Mouse (Mus musculus) retina, postnatal 1 day (tissue): ENCODE measurements at regions not wholly inside any gene's neighbourhood (a gene's known extent, or its start where the extent isn't known, plus 50 kb on each side); places are given as distances from the start of the nearest gene placed in this dataset.
A peak's percentile ranks its signal among the peaks of the same experiment; 100 is the strongest.

Experiments used
- DNase-seq: peaks from one replicate; pipeline ENCODE4 v3.0.0-alpha.2; 2012

DNA sequence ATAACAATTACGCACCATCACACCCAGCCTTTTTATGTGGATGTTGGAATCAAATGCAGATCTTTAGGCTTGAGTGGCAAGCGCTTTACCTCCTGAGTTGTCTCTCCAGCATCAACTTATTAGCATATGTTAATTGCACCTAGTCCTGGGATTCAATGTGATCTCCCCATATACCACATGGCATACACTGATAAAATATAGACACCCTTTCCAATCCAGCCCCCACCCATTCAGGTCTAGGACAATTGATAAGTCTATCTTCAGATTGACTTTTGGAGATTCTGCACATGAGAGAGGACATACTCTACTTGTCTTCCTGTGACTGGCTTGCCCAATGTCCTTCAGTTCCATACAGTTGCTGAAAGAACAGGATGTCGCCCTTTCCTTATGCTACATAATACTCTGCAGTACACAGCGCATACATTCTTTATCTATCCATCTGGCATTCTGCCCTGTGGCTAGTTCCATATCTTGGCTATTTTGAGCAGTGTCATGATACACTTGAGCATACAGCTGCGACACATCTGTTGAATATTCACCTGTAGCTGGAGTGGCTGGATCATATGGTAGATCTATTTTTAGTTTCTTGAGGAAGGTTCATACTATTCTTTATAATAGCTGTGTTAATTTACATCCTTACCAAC, 120.3 kb downstream of the Gsdmc2 start:
- no peak for DNase-seq

DNA sequence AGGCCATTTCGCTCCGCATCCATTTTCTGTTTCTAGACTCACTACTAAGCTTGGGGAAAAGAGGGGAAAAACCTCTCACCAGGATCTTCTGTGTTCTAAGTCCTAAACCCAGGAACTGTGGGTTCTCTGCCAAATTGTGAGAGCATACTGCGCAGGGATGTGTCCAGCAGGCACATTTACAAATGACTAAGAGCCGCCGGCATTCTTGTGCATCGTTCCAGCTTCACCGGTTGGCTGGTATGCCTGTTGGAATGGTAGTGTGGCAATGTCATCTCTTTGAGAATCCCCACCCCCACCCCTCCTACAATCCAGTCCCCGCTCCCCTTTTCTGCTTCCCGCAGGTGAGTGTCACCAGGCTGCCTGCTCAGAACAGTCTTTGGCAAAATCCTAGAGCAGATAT, 122.0 kb downstream of the Gsdmc2 start:
- DNase-seq: no peak

DNA sequence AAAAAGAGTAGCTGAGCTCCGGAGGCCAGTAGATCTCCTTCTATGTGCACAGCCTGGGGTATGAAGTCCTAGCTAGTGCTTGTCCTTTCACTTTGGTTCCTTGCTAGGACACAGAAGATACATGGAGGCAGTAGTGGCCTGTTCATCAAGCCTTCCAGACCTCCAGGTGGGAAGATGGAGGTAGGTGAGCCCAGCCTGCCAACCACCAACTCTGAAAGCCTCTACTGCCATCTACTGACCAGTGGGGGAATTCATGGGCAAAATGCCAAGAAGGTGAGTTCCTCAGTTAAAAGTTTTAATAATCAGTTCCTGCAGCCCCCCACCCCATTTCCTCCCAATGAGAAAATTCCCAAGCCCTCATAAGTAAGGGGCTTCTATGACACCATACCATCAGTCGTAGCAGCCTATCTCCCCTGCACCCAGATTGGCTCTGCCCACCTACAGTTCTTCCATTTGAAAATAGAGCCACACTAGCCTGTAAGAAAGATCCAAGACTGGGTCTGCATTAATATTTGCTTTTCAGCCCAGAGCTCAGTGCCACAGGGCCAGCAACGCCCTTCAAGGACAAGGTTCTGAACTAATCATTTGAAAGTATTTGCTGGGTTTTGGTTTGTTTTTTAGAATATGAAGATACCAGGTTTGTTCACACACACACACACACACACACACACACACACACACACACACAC, 123.2 kb downstream of the Gsdmc2 start:
- DNase-seq: peak; percentile 61

DNA sequence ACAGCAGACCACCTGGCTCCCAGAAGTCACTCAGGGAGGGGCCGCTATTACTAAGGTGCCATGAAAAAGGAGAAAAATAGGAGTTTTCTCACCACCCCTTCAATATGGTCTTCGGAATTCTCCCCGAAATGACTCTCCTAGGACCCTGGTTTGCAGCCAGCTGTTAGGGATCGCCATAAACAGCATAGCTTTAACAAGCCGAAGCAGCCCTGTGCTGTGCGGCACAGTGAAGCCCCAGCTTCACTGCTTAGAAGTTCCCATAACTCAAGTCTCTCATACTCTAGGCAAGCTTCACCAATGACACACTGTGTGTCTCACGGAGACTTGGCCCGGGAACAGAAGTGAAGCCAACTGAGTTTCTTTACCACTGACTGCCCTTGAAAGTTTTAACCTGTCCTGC, 127.2 kb downstream of the Gsdmc2 start:
- no peak for DNase-seq

DNA sequence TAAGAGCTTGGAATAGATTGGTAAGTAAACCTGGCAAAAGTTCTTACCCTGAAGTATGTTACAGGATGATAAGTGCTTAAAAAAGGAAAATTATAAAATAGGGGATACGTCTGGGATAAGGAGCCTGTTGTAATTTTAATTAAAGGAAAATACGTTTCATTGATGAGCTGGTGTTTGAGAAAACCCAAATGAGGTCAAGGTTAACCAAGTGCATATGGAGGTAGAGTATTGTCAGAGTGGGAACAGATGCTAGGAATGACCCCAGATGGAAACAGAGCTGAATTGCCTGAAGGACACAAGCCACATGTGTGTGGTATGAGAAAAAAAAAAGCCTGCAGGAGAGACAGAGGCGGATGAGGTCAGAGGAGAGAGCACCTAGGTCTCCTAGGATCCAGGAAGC, 131.3 kb downstream of the Gsdmc2 start:
- no peak for DNase-seq

DNA sequence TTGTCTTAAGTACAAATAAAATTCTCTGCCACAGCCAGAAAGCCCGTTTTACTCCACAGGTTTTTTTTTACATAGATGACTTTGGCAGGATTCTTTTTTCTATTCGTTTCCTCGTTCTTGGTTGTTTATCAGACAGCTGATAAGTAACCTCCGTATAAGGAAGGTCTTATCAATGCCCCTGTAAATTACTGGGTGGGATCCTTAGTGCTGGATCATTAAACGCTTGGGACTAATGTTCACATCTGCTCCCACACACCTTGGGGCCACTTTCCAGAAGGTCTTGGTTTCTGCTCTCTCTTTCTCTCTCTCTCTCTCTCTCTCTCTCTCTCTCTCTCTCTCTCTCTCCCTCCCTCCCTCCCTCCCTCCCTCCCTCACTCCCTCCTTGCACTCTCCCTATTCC, 134.6 kb downstream of the Gsdmc2 start:
- DNase-seq: no peak

DNA sequence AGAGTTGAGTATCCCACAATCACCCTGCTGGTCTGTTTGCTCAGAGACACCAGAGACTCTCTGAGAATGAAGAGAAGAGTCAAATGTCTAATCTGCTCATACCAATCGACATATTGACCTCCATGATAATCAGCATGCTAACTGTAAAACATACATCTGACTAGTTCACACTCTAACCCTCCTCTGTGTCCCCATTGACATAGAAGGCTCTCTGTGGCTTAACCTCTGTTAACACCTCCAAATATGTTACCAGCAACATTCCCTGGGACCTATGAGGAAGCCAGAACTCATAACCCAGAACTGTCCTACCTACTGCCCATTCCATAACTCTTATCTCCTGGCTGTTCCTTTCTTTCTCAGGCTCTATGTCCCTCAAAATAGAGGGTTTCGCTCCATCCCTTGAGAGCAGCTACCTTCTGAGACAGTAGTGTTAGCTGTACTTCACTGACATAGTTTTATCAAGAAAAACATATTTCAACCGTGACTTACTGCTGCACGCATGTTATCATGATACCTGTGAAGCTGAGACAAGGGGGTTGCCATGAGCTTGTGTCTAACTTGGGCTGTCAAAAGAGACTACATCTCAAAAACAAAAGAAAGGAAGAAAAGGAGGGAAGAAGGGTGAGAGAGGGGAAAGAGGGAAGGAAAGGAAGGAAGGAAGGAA, 135.6 kb downstream of the Gsdmc2 start:
- no peak for DNase-seq

DNA sequence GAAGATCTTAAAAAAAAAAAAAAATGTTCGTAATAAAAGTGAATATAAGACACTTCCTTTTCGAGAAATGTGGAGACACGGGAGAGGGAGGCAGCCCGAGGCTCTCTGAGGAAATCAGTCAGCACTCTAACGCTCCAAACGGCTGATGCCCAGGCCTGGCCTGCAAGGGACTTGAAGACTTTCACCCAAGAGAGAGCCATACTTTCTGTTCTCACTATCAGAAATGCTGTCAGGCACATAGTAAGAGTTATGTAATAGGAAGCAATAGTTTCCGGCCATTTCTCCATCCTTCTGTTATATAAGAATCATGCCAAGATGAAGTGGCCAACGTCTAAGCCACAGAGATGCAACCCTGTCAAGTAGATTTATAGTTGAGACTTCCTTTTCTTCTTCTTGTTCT, 140.3 kb downstream of the Gsdmc2 start:
- no peak for DNase-seq

DNA sequence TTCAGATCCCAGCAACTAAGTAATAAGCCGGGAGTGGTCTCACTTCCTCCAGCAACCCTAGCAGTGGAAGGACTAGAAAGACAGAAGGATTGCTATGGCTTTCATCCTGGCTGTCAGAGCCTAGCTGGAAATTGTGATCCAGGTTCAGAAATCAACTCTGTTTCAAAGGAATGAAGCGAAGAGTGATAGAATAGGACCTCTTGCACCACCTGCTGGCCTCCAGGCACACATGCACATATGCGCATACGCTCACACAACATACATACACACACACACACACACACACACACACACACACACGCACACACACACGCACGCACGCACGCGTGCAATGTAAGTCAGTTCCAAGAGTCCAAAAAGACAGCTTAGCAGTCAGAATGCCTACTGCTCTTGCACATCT, 147.1 kb downstream of the Gsdmc2 start:
- DNase-seq: no peak

DNA sequence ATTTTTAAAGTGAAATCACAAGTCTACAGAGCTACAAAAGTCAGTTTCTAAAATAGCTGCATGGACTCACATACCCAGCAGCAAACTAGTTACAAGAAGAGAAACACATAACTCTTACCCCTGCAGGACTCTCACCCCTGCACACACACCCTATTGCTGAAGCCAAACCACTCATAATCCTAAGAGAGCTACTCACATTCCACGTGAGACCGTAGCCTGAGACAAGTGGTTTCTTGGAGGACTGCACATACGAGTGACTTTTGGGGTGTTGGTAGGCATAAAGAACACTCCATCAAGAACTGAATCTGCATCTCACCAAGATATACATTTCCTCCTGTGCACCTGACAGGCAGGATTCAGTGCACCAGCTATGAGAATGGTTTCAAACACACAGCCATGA, 150.8 kb downstream of the Gsdmc2 start:
- no peak for DNase-seq

DNA sequence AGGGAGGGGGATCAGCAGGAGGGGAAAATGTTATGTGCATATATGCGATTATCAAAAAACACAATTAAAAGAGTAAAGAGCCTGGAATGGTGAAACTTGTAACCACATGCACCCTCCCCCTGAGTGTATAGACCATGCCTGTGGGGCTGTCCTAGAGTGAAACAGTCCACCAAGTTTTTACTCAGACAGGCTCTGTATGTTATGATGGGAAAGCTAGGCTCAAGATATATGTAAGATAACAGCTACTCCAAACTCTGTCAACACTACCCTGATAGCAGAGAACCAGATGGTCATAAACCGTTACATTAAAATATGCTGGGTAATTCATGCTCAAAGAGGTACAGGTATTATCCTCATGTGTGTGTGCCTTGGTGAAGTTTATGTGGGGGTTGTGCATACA, 151.4 kb downstream of the Gsdmc2 start:
- no peak for DNase-seq

DNA sequence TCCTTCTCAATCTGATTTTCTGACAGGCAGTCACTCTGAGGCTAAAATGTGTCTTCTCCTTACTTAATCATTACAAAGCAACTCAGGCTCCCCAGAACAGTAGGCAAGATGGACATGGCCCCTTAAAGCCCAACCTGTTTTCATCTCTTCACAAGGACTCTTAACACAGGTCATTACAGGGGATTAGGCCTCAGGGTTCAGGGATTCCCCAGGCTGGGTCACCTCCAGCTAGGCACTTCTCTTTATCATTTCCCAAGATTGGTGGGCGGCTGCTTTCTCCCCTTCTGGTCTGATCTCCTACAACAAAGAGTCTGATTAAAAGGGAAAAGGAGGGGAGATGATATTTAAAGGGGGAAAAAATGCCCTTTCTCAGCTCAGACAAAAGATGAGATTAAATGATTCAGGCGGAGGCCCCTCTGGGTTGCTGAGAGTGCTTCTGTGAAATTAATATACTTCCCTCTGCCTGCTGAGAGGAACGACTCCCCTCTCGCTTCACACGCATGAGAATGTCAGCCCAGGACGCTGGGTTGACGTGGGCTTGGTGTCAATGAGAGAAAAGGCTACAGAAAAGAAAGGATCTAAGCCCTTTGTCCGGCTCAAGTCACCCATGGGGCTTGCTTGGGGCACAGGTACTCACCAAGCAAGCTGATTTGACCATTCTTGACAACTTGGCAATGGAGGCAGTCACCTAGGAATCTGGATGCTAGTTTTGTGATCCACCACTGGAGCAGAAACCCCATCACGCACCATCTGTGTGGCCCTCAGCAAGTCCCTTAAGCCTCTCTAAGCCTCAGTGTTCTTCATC, 152.3 kb downstream of the Gsdmc2 start:
- peak; percentile 55 for DNase-seq

DNA sequence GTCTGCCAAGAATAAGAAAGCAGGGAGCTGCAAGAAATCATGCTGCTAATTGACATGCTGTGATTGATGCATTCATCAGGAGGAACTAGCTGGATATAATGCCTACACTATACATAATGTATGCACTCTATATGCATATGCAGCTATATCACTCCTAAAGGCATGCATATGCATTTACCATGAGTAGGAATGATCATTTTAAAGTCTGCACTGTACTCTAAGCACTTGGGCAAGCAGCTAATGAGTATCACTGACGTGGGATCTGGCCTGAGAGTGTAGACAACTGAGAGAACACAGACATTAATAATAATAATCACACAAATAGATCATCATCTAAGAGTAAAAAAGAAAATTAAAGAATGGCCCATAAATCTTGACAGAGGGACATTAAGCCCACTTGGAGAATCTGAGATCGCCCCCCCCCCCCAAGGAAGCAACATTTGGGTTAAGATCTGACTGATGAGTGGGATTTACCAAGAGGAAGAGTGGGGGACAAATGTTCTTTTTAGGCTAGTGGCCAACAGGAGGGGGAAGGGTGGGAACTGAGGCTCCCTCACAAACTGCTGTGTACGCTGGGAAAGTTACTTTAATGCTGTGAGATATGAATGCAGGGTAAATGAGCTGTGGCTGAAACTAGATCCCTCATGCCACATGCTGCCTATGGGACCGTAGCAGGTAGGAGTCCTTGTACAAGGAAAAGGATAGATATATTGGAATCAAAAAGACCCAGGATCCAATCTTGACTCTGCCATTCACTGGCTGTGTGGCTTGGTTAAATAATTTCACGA, 155.0 kb downstream of the Gsdmc2 start:
- no peak for DNase-seq

DNA sequence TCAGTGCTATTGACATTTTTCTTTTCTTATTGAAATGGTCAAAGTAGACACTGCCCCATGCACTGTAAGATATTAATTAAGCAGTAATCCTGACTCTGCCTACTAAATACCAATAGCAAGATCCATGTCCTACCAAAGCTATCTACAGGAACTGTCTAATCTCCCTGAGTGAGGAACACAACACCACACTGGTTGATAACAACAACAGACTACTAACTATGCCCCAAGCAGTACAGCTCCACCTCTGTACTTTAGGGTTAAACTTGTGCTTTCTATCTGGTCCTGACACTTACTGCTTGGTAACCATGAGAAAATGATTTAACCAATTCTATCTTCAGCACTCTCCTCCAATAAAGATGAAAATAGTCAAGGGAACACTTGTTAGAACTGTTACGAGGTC, 157.1 kb downstream of the Gsdmc2 start:
- no peak for DNase-seq

DNA sequence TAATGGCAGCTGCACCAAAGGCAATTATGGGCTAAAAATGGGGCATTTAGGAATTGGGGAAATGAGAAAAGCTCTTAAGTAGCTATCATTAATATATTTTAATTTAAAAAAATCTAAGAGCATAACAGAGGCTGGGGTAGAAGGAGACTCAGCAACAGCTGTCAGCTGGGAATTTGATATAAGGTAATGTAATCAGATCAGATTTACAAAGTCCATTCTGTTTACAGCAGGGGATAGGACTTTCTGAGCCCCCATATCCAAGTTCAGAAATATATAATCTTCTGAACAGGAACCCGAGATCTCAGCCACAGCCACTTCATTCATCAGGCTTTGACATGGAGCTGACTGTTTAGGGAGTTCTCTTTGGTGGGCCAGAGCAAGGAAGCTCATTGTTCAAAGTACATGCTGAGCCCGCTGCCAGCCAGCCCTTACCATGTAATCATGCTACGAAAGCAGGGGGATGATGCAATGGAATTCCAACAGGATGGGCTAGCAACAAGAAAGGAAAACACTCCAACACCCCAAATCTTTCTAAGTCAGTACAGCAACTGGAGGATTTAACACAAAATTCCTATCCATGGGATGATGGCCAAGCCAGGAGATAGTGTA, 157.9 kb downstream of the Gsdmc2 start:
- no peak for DNase-seq

DNA sequence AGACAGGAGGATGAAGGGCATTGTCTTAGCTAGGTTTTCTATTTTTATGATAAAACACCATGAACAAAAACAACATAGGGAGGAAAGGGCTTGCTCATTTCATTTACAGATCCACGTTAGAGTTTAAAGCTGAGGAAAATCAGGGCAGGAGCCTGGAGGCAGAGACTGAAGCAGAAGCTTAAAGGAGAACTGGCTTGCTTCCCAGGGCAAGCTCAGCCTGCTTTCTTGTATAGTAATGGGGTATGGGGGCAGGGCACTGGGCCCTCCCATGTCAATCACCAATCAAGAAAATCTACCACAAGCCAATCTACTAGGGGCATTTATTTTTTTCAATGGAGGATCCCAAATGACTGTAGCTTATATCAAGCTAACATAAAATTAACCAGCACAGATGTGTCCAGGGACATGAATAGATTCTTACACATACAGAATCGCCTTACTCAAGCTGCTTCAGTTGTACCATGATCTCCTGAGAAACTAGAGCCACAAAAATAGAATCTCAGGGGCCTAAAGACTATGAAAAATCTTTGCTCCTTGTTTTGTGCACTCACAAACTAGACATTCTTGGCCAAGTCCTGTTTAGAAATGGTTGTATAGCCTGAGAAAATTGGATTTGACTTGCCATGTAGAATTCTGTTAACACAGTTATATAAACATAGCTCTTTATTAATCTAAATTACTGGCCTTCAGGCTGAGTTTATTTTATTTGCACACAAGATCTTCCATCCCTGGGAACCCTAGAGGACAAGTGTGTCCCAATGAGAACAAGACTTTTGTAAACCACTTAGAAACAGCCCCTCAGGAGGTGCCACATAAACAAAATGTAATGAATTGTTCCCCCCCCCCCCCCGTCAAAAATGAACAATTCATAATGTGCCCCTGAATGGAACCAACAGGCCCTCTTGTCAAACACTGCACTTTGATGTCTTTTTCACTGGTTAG, 164.7 kb downstream of the Gsdmc2 start:
- no peak for DNase-seq

DNA sequence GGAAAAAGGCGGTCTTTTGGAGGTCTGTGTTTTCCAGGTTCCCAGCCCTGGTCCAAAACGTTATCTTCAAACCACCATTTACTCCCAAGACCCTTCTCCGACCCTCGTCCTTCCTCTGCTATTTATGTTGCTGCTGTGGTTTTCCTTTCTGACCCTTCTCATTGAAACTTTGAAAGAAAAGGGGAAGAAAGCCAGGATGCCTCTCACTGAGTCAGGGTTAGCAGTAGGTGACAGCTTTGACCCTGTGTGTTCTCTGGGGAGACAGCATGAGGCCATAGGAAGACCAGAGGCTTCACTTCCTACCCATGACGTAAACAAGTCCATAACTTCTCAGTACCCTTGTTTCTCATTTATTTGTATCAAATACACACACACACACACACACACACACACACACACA, 166.1 kb downstream of the Gsdmc2 start:
- DNase-seq: no peak

DNA sequence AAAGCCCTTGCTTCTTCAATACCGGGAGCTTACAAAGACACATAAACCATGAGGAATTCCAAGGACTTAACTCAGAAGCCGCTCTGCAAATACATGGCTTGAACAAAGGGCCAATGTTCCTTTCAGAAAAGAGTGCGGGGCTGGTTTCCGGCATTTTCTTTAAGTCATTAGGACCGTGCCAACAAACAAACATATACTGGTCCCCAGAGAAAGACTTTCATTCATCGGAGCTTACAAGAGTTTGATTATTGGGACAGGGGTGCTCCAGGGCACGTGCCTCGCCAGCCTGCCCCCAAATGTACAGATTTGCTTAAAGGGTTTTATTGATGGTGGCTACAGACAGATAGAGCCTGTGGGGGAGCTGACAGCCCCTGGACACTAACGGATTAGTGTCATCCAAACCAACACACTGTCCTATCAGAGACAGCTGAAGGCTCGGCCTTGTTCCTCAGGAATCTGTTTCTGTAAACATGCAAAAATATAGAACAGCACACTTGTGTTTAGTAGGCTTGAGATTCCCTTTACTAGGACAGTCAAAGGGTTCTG, 169.4 kb downstream of the Gsdmc2 start:
- DNase-seq: no peak

DNA sequence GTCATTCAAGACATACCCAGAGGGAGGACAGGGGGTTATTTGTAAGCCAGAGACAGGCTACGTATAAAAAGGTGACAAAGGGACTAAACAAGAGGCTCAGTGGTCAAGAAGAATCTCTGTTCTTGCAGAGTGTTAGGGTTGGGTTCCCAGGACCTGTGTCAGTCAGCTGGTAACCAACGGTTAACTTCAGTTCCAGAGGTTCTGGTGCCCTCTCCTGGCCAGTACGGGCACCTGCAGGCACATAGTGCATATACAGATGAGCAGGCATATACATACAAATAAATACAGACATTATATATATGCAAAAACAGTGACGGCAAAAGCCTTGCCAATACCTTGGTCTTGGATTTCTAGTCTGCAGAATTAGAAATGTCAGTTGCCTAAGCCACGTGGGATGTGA, 170.6 kb downstream of the Gsdmc2 start:
- no peak for DNase-seq

DNA sequence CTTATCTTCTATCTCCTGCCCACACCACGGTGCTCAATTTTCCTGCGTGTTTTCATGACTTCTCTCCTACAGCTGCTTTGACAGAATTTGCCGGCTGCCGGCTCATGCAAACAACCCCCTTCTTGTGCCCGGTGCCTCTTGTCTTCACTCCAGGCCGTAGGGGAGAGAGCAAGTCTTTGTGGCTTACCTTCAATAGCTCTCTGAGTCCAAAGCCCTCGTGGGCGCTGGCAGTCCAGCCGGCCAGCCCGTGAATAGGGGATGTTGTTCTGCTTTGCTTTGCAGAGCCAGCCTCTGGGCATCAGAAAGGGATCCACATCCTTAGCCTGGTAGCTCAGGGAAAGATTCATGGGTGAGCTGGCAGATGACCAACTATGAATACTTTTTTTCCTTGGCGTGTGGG, 173.9 kb downstream of the Gsdmc2 start:
- no peak for DNase-seq

DNA sequence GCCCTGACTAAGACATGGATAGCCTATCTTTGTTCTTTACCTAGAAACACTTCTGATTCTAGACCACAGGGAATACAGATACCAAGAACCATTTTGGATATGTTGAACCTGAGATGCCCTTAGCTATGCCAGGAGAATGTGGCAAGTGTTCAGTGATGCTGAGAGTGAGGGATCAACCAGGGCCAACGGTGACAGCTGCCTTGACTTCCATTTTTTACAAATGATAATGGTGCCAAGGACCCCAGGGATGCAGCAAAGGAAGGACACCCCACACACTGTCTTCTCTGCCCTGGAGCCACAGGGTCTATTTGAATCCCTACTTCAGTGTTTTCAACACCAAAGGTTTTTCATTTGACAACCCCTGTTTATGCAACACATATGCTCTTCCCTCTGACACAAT, 174.4 kb downstream of the Gsdmc2 start:
- DNase-seq: no peak
